Mouse (Mus musculus) hematopoietic stem cell, adult 5-6 weeks (primary cell): Measurements from ENCODE around the gene Mad1l1. TPM values are rescaled to one million over a fixed set of nuclear protein-coding genes. Genes with fewer than 3 reads are reported as not detected.

Experiments used
- ATAC-seq, 2 experiments: fragments of 125-278 bp in 1 of 2; replicated peaks in 1 of 2; 2 replicates each; pipeline ENCODE4 v1.8.0; 2016 to 2017; ENCODE audit warnings: inconsistent platforms in 2 of 2, mild to moderate bottlenecking in 2 of 2, moderate number of reproducible peaks in 2 of 2, low read depth in 1 of 2, moderate TSS enrichment in 1 of 2; ENCODE audit not compliant: low FRiP score in 2 of 2, poor library complexity in 2 of 2, severe bottlenecking in 2 of 2, insufficient read depth in 1 of 2, low TSS enrichment in 1 of 2
- total RNA-seq: library from RNA; stranded (forward); fragments of 172-1452, 232-1000 nt; gene quantifications from 2 replicates; pipeline ENCODE4 v1.2.3, GENCODE M21; 2017

The Mad1l1 gene
- total RNA-seq, 1 experiment from 2014 or later = 70.7 TPM

- no peak for ATAC-seq
These were observed 252.8 kb downstream of the Mad1l1 start for GRCm38 (mm10) chr5:140068506-140068905.

DNA sequence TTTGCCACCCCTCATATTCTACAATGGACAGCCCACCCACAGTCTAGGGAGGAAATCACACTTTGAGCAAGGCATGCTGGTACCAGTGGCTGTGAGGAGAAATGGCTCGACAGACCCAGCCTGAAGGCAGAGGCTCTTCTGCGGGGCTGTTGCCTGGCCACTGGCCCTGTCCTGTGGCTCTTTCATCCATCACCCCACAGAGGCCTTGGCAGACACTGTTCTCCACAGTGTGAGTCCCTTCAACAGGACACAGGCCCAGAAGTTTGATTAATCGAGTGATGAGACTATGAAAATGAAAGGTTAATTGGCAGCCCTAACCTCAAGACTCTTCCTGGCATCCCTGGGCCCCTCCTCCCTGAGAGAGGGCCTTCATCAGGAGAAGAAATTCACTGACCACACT, 253.3 kb downstream of the Mad1l1 start:
- ATAC-seq = no peak

GRCm38 (mm10) chr5:140066769-140067168, 254.6 kb downstream of the Mad1l1 start:
- no peak for ATAC-seq

DNA sequence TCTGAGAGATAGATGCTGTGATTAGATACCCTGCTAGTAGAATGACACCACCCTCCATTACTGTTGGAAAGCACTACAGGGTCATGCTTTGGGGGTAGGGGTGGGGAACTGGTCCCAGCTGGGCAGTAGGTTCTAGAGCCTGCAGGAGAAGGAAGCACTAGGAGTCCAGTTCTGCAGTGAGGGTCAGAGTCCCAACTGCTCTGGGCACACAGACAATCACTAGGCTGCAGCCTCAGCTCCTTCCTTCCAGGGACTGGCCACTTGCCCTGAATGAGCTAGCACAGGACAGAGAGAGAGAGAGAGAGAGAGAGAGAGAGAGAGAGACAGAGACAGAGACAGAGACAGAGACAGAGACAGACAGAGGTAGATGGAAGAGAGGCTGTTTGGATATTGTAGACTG, 255.1 kb downstream of the Mad1l1 start:
- no peak for ATAC-seq

- ATAC-seq = no peak
These were observed 255.9 kb downstream of the Mad1l1 start for GRCm38 (mm10) chr5:140065281-140065945.

DNA sequence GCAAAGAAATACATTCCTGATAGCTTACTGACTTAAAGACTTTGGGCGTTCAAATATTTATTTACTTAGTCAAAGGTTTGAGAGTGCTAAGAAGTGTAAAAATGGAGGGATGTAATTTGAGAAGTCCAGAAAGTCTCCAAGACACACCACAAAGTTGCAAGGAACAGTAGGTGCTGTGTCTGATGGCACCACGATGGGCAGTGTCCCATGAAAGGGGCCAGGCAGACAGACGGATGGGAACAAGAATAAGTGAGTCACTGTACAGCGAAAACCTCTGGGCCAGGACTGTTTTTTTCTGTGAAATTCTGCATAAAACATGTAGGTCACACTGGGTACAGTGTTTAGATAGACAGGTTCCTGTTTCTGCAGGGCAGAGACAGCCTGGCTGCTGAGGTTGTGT, 256.8 kb downstream of the Mad1l1 start:
- no peak for ATAC-seq

GRCm38 (mm10) chr5:140062828-140063227, 258.5 kb downstream of the Mad1l1 start:
- no peak for ATAC-seq

- no peak for ATAC-seq
These were observed 259.0 kb downstream of the Mad1l1 start for GRCm38 (mm10) chr5:140062316-140062715.

GRCm38 (mm10) chr5:140061296-140061879, 260.0 kb downstream of the Mad1l1 start:
- no peak for ATAC-seq

- ATAC-seq = no peak
These were observed 265.1 kb downstream of the Mad1l1 start for GRCm38 (mm10) chr5:140056291-140056690.

GRCm38 (mm10) chr5:140055431-140055830, 265.9 kb downstream of the Mad1l1 start:
- no peak for ATAC-seq

GRCm38 (mm10) chr5:140053626-140054025, 267.7 kb downstream of the Mad1l1 start:
- ATAC-seq = no peak

GRCm38 (mm10) chr5:140052405-140052804, 268.9 kb downstream of the Mad1l1 start:
- ATAC-seq = no peak

DNA sequence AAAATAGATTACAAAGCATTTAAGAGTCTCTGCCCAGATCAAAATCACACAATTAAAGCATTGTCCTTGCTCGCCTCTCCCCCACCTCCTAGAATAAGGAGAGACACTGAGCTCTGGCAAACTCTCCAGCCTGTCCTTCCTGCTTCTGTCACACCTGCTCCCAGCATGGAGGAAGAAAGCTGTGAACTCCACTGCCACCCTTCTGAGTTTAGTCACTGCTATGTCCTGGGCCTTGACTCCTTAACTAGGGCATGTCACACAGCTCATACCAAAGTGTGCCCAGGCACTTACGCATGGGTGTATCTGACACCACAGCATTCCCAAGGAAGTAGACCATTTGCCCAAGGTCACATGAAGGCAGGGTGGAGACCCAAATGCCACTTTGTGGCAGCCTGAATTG, 275.9 kb downstream of the Mad1l1 start:
- ATAC-seq = no peak

DNA sequence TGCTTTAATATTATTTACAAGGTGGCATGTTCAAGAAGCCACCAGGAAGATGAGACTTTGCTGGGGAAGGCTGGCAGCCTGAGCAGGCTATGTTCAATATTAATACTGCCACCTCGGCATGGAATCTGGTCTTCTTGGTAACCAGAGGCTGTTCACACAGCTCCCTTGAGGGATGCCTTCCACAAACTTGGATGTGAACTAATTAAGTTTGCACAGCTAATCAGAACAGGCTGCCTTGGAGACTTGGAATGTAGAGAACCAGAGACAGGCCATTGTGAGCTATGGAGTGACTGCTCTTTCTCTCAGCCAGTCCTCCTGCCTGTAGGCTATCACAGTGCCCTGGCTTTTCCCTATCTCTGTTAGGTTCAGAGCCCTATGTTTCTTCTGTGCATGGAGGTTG, 278.4 kb downstream of the Mad1l1 start:
- ATAC-seq = no peak

GRCm38 (mm10) chr5:140042002-140042611, 279.2 kb downstream of the Mad1l1 start:
- 0 out of 4 replicates have a peak, but pooled peaks of 1 of the 2 experiments have one; percentile 34 for ATAC-seq

GRCm38 (mm10) chr5:140041055-140041454, 280.3 kb downstream of the Mad1l1 start:
- no peak for ATAC-seq

DNA sequence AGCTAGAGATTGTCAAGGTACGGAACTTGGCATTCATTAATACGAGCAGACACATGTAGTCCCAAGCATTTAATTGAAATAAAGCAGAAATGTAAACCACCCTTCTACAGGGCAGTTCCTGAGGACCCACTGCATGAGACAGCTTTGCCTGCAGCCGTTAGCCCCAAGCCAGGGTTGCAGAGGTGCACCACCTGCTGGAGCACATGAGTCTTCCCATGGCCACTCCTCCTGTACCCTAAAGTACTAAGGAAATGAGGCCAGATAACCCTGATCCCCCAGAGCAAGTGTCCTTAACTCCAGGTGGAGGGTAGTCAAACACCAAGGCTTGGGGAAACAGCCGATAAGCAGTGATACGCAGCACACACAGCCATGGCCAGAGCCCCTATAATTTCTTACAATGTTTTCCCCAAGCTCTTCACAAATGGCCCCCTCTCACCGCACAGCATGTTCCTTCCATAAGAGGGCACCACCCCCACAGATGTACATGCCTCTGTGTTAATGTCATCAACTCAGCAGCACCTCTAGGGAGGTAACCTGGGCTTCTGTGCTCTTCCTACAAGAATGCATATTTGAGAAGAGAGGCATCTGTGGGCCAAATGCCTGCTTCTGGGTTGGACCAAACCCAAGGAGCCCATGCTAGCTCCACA, 283.6 kb downstream of the Mad1l1 start:
- ATAC-seq = no peak
